Mouse (Mus musculus) limb, embryonic 11.5 days (tissue): Measurements from ENCODE around the gene Themis. TPM values are rescaled to one million over a fixed set of nuclear protein-coding genes. Genes with fewer than 3 reads are reported as not detected.

Source experiments
- ATAC-seq: fragments of 200-750 bp; cut with Nextera tagmentation; 2 replicates; pipeline ENCODE4 v1.8.0; 2017; ENCODE audit warnings: low read depth; ENCODE audit not compliant: insufficient number of reproducible peaks, low FRiP score, low TSS enrichment
- DNase-seq: peaks from one replicate; pipeline ENCODE4 v3.0.0-alpha.2; 2015; ENCODE audit warnings: low spot score
- H3K27ac ChIP-seq: fragments of 300-500 bp; sonication (generic); replicated peaks from 2 replicates; pipeline ENCODE4 v1.5.1; 2014; ENCODE audit warnings: low read depth, mild to moderate bottlenecking, low read length
- H3K27me3 ChIP-seq: fragments of 300-500 bp; sonication (generic); 2 replicates; pipeline ENCODE4 v1.6.1; 2014; ENCODE audit warnings: mild to moderate bottlenecking, low read length, mixed read lengths; ENCODE audit not compliant: control insufficient read depth, insufficient read depth
- H3K36me3 ChIP-seq: fragments of 300-500 bp; sonication (generic); 2 replicates; pipeline ENCODE4 v1.6.1; 2014; ENCODE audit warnings: mild to moderate bottlenecking, low read length, moderate library complexity, mixed read lengths; ENCODE audit not compliant: control insufficient read depth, insufficient read depth
- H3K4me1 ChIP-seq: fragments of 300-500 bp; sonication (generic); 2 replicates; pipeline ENCODE4 v1.6.1; 2014; ENCODE audit warnings: low read length, mixed read lengths; ENCODE audit not compliant: control insufficient read depth, insufficient read depth
- H3K4me2 ChIP-seq: fragments of 300-500 bp; sonication (generic); 2 replicates; pipeline ENCODE4 v1.6.1; 2014; ENCODE audit warnings: low read depth, mild to moderate bottlenecking, moderate library complexity; ENCODE audit not compliant: severe bottlenecking
- H3K4me3 ChIP-seq: fragments of 300-500 bp; sonication (generic); 2 replicates; pipeline ENCODE4 v1.5.1; 2014; ENCODE audit warnings: low read depth, low read length
- H3K9ac ChIP-seq: fragments of 300-500 bp; sonication (generic); 2 replicates; pipeline ENCODE4 v1.6.1; 2014; ENCODE audit warnings: mild to moderate bottlenecking, low read length
- H3K9me3 ChIP-seq: fragments of 300-500 bp; sonication (generic); 2 replicates; pipeline ENCODE4 v1.6.1; 2016; ENCODE audit warnings: low read length; ENCODE audit not compliant: control insufficient read depth
- WGBS: fragments of 180-500 bp; shearing (Covaris S2); extraction: QIAGEN DNeasy Blood & Tissue Kit; methylation state at CpG from one replicate; pipeline ENCODE4 v1.1.7; 2014; 5-methylcytosine and 5-hydroxymethylcytosine counted together
- polyA plus RNA-seq: library from polyadenylated mRNA; unstranded; fragments of >200 nt; fragmentation: Nextera tagmentation; extraction: Ambion mirVana; gene quantifications from 2 replicates; pipeline ENCODE4 v1.2.1, GENCODE M21; 2014

Themis gene
- polyA plus RNA-seq, 1 experiment from 2014 or later = not detected

DNA sequence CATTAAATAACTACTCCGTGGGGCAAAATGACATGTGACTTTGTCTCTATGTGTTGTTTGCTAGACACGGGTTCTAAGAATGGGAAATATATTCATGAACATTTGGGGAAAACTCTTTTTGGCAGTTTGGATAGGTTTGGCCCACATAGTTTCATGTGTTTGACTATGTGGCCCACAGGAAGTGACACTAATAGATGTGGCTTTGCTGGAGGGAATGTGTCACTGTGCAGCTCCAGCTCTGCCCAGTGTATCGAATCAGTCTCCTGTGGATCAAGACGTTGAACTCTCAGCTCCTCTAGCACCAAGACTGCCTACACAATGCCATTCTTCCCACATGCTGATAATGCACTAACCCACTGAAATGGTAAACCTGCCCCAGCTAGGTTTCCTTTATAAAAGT is 148.0 kb downstream of the Themis start:
- H3K27me3 ChIP-seq = no peaks in the 10 kb centered on the region
- no peaks in the 10 kb centered on the region for H3K4me1 ChIP-seq
- no peak for ATAC-seq
- 78% methylated on average over 4 of the region's 4 CpGs for WGBS
- no peak overlapping the region for H3K9ac ChIP-seq
- no peak overlapping the region for H3K27ac ChIP-seq
- no peak overlapping the region for H3K4me2 ChIP-seq
- DNase-seq = no peak
- H3K9me3 ChIP-seq = no peaks in the 10 kb centered on the region
- no peak overlapping the region for H3K4me3 ChIP-seq
- H3K36me3 ChIP-seq = no peaks in the 10 kb centered on the region

GRCm38 (mm10) chr10:28822320-28822719 is 154.2 kb downstream of the Themis start:
- WGBS = 96% methylated on average over 3 of the region's 3 CpGs
- H3K36me3 ChIP-seq = no peaks in the 10 kb centered on the region
- no peak overlapping the region for H3K4me3 ChIP-seq
- ATAC-seq (no peak), DNase-seq (no peak)
- H3K9me3 ChIP-seq = no peaks in the 10 kb centered on the region
- H3K4me2 ChIP-seq = no peak overlapping the region
- H3K27ac ChIP-seq = no peak overlapping the region
- no peak overlapping the region for H3K9ac ChIP-seq
- H3K27me3 ChIP-seq = no peaks in the 10 kb centered on the region
- H3K4me1 ChIP-seq = no peaks in the 10 kb centered on the region

GRCm38 (mm10) chr10:28842605-28843004 is 174.4 kb downstream of the Themis start:
- H3K4me3 ChIP-seq = no peak overlapping the region
- H3K36me3 ChIP-seq = no peaks in the 10 kb centered on the region
- H3K9ac ChIP-seq = no peak overlapping the region
- no peaks in the 10 kb centered on the region for H3K9me3 ChIP-seq
- no peaks in the 10 kb centered on the region for H3K4me1 ChIP-seq
- no peak overlapping the region for H3K27ac ChIP-seq
- WGBS = 76% methylated on average over 2 of the region's 2 CpGs
- DNase-seq (no peak), ATAC-seq (no peak)
- no peak overlapping the region for H3K4me2 ChIP-seq
- no peaks in the 10 kb centered on the region for H3K27me3 ChIP-seq

- no peak overlapping the region for H3K4me3 ChIP-seq
- H3K9me3 ChIP-seq = no peaks in the 10 kb centered on the region
- no peak overlapping the region for H3K27ac ChIP-seq
- no peaks in the 10 kb centered on the region for H3K36me3 ChIP-seq
- DNase-seq (peak; percentile 77), ATAC-seq (0 out of 2 replicates have a peak, but pooled peaks have one; percentile 31)
- no peak overlapping the region for H3K9ac ChIP-seq
- H3K4me1 ChIP-seq = no peaks in the 10 kb centered on the region
- H3K4me2 ChIP-seq = no peak overlapping the region
- no peaks in the 10 kb centered on the region for H3K27me3 ChIP-seq
- 33% methylated on average over 7 of the region's 7 CpGs for WGBS
These were observed 175.9 kb downstream of the Themis start for GRCm38 (mm10) chr10:28843755-28844717.

DNA sequence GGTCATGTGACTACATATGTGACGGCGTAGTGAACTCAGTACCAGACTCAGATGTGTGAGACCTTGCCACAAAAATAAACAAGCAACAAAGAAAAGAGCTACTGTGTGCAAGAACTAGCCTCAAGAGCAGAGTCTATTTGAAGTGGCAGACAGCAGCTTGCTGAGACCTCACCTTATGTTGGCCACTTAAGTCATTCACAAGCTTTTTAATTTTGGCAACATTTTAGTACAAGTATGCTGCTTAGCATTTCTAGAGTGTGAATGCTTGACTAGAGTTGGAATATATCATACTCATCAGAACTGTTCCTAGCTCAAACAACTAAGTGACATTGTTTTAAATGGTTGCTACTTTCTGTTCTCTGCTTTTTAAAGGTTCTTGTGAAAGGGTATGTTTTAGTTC is 188.0 kb downstream of the Themis start:
- Histone ChIP-seq H3K4me3 (no peak overlapping the region), H3K4me2 (no peak overlapping the region), H3K27me3 (no peaks in the 10 kb centered on the region), H3K9me3 (no peaks in the 10 kb centered on the region), H3K36me3 (no peaks in the 10 kb centered on the region), H3K4me1 (no peaks in the 10 kb centered on the region), H3K9ac (no peak overlapping the region), H3K27ac (no peak overlapping the region)
- DNase-seq = no peak
- WGBS = 91% methylated on average over 2 of the region's 2 CpGs
- no peak for ATAC-seq

- WGBS = 83% methylated on average over 4 of the region's 4 CpGs
- H3K4me3 ChIP-seq = no peak overlapping the region
- H3K4me1 ChIP-seq = no peaks in the 10 kb centered on the region
- DNase-seq (no peak), ATAC-seq (no peak)
- no peak overlapping the region for H3K9ac ChIP-seq
- H3K27me3 ChIP-seq = no peaks in the 10 kb centered on the region
- no peak overlapping the region for H3K4me2 ChIP-seq
- H3K36me3 ChIP-seq = no peaks in the 10 kb centered on the region
- H3K9me3 ChIP-seq = no peaks in the 10 kb centered on the region
- no peak overlapping the region for H3K27ac ChIP-seq
These were observed 202.6 kb downstream of the Themis start for GRCm38 (mm10) chr10:28870580-28871354.

GRCm38 (mm10) chr10:28874605-28875004 is 206.4 kb downstream of the Themis start:
- 84% methylated on average over 4 of the region's 4 CpGs for WGBS
- no peak for ATAC-seq
- Histone ChIP-seq H3K4me2 (no peak overlapping the region), H3K4me3 (no peak overlapping the region), H3K27ac (no peak overlapping the region), H3K36me3 (no peaks in the 10 kb centered on the region), H3K9ac (no peak overlapping the region), H3K4me1 (no peaks in the 10 kb centered on the region), H3K27me3 (no peaks in the 10 kb centered on the region), H3K9me3 (no peaks in the 10 kb centered on the region)
- DNase-seq = no peak

DNA sequence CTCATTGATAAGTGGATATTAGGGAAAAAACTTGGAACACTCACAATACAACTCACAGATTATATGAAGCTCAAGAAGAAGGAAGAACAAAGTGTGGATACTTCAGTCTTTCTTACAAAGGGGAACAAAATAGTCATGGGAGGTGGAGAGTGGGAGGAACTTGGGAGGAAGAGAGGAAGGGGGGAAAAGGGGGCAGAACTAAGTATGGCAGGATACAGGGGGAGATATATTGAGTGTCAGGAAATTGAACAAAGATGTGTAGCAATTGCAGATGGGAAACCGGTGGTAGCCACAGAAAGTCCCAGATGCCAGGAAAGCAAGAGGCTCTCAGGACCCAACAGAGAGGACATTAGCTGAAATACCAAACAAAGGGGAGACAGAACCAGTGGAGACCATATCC is 219.5 kb downstream of the Themis start:
- H3K9me3 ChIP-seq = no peaks in the 10 kb centered on the region
- 39% methylated on average over 1 of the region's 1 CpGs for WGBS
- no peak for ATAC-seq
- H3K27me3 ChIP-seq = no peaks in the 10 kb centered on the region
- no peak overlapping the region for H3K27ac ChIP-seq
- H3K4me3 ChIP-seq = no peak overlapping the region
- H3K4me1 ChIP-seq = no peaks in the 10 kb centered on the region
- no peak for DNase-seq
- no peaks in the 10 kb centered on the region for H3K36me3 ChIP-seq
- H3K9ac ChIP-seq = no peak overlapping the region
- no peak overlapping the region for H3K4me2 ChIP-seq
